Mouse (Mus musculus) midbrain, embryonic 10.5 days (tissue): Measurements from ENCODE around the gene Zfp512b. TPM values are rescaled to one million over a fixed set of nuclear protein-coding genes. Genes with fewer than 3 reads are reported as not detected.

Source experiments
- DNase-seq: peaks from one replicate; pipeline ENCODE4 v3.0.0-alpha.2; 2017; ENCODE audit warnings: low spot score
- H3K27ac ChIP-seq: fragments of 300-500 bp; sonication (generic); replicated peaks from 2 replicates; pipeline ENCODE4 v1.5.1; 2016; ENCODE audit warnings: mild to moderate bottlenecking
- H3K27me3 ChIP-seq: fragments of 300-500 bp; sonication (generic); 2 replicates; pipeline ENCODE4 v1.6.1; 2016; ENCODE audit warnings: low read depth, mild to moderate bottlenecking; ENCODE audit not compliant: poor library complexity, severe bottlenecking
- H3K36me3 ChIP-seq: fragments of 300-500 bp; sonication (generic); 2 replicates; pipeline ENCODE4 v1.6.1; 2016; ENCODE audit warnings: mild to moderate bottlenecking, moderate library complexity
- H3K4me1 ChIP-seq: fragments of 300-500 bp; sonication (generic); 2 replicates; pipeline ENCODE4 v1.6.1; 2016
- H3K4me3 ChIP-seq: fragments of 300-500 bp; sonication (generic); 2 replicates; pipeline ENCODE4 v1.5.1; 2016; ENCODE audit warnings: mild to moderate bottlenecking, moderate library complexity
- H3K9me3 ChIP-seq: fragments of 300-500 bp; sonication (generic); replicated peaks from 2 replicates; pipeline ENCODE4 v1.6.1; 2016; ENCODE audit warnings: mild to moderate bottlenecking
- WGBS: fragments of 180-500 bp; shearing (Covaris S2); methylation state at CpG from one replicate; pipeline ENCODE4 v1.1.7; 2016; 5-methylcytosine and 5-hydroxymethylcytosine counted together
- polyA plus RNA-seq: library from polyadenylated mRNA; unstranded; fragments of >200 nt; fragmentation: Nextera tagmentation; extraction: Ambion mirVana; gene quantifications from 2 replicates; pipeline ENCODE4 v1.2.1, GENCODE M21; 2016

Zfp512b gene
- polyA plus RNA-seq, result 34.6 and 48.0 TPM in 2 replicates

- peak; percentile 75 for DNase-seq
- Histone ChIP-seq H3K9me3 (no peaks in the 10 kb centered on the region), H3K4me1 (peaks cover 35% of the 10 kb centered on the region), H3K36me3 (peaks cover 51% of the 10 kb centered on the region), H3K27ac (peak within 1 kb of the TSS; percentile 94), H3K4me3 (peak within 1 kb of the TSS; percentile 97), H3K27me3 (no peaks in the 10 kb centered on the region)
- WGBS, result 2% methylated on average over 94 of the region's 97 CpGs
Measured at GRCm38 (mm10) chr2:181592231-181593041, at the start of gene Zfp512b. Gene Zfp512b (minus strand): TSS chr2:181592803.

- H3K4me3 ChIP-seq, result no peak overlapping the region
- H3K27ac ChIP-seq, result no peak overlapping the region
- WGBS, result 90% methylated on average over 3 of the region's 3 CpGs
- H3K4me1 ChIP-seq, result no peaks in the 10 kb centered on the region
- DNase-seq, result no peak
- peaks cover 92% of the 10 kb centered on the region for H3K36me3 ChIP-seq
- no peaks in the 10 kb centered on the region for H3K27me3 ChIP-seq
- H3K9me3 ChIP-seq, result no peaks in the 10 kb centered on the region
Measured at GRCm38 (mm10) chr2:181635865-181636264, 43.3 kb upstream of the Zfp512b start.

- peaks cover 86% of the 10 kb centered on the region for H3K36me3 ChIP-seq
- H3K4me1 ChIP-seq, result no peaks in the 10 kb centered on the region
- 94% methylated on average over 6 of the region's 6 CpGs for WGBS
Measured at GRCm38 (mm10) chr2:181632624-181633023, 40.0 kb upstream of the Zfp512b start.

GRCm38 (mm10) chr2:181628471-181628870, 35.9 kb upstream of the Zfp512b start:
- H3K36me3 ChIP-seq, result peaks cover 72% of the 10 kb centered on the region

More at GRCm38 (mm10) chr2:181632624-181633023, 40.0 kb upstream of the Zfp512b start:
- Histone ChIP-seq H3K4me3 (no peak overlapping the region), H3K9me3 (no peaks in the 10 kb centered on the region), H3K27me3 (no peaks in the 10 kb centered on the region), H3K27ac (no peak overlapping the region)
- DNase-seq, result no peak

GRCm38 (mm10) chr2:181623401-181623800, 30.8 kb upstream of the Zfp512b start:
- peak; percentile 14 for DNase-seq
- peaks cover 76% of the 10 kb centered on the region for H3K36me3 ChIP-seq

More at GRCm38 (mm10) chr2:181628471-181628870, 35.9 kb upstream of the Zfp512b start:
- no peak overlapping the region for H3K27ac ChIP-seq
- no peaks in the 10 kb centered on the region for H3K9me3 ChIP-seq
- H3K4me1 ChIP-seq, result no peaks in the 10 kb centered on the region
- H3K27me3 ChIP-seq, result no peaks in the 10 kb centered on the region
- no peak for DNase-seq
- H3K4me3 ChIP-seq, result no peak overlapping the region

GRCm38 (mm10) chr2:181618761-181619495, 26.3 kb upstream of the Zfp512b start:
- Histone ChIP-seq H3K9me3 (no peaks in the 10 kb centered on the region), H3K4me1 (no peaks in the 10 kb centered on the region), H3K27ac (no peak overlapping the region), H3K36me3 (peaks cover 85% of the 10 kb centered on the region), H3K27me3 (no peaks in the 10 kb centered on the region), H3K4me3 (no peak overlapping the region)
- 91% methylated on average over 5 of the region's 5 CpGs for WGBS
- DNase-seq, result no peak

More at GRCm38 (mm10) chr2:181623401-181623800, 30.8 kb upstream of the Zfp512b start:
- H3K27me3 ChIP-seq, result no peaks in the 10 kb centered on the region
- no peaks in the 10 kb centered on the region for H3K4me1 ChIP-seq
- no peaks in the 10 kb centered on the region for H3K9me3 ChIP-seq
- H3K27ac ChIP-seq, result no peak overlapping the region
- H3K4me3 ChIP-seq, result no peak overlapping the region

- Histone ChIP-seq H3K4me1 (peaks cover 44% of the 10 kb centered on the region), H3K27ac (no peak overlapping the region), H3K9me3 (no peaks in the 10 kb centered on the region), H3K4me3 (peak overlapping the region; percentile 94), H3K27me3 (no peaks in the 10 kb centered on the region; the same call in 1 of the 2 replicates), H3K36me3 (peaks cover 8% of the 10 kb centered on the region)
- no peak for DNase-seq
- WGBS, result 75% methylated on average over 4 of the region's 4 CpGs
Measured at GRCm38 (mm10) chr2:181602367-181602766, 9.8 kb upstream of the Zfp512b start.

- no peaks in the 10 kb centered on the region; the same call in 1 of the 2 replicates for H3K27me3 ChIP-seq
- H3K36me3 ChIP-seq, result peaks cover 9% of the 10 kb centered on the region
- WGBS, result 30% methylated on average over 10 of the region's 10 CpGs
- no peaks in the 10 kb centered on the region for H3K9me3 ChIP-seq
- peak overlapping the region; percentile 94 for H3K4me3 ChIP-seq
- H3K27ac ChIP-seq, result peak overlapping the region; percentile 92
- no peak for DNase-seq
- H3K4me1 ChIP-seq, result peaks cover 48% of the 10 kb centered on the region
Measured at GRCm38 (mm10) chr2:181601751-181602145, 9.1 kb upstream of the Zfp512b start.

GRCm38 (mm10) chr2:181600828-181601750, 8.5 kb upstream of the Zfp512b start:
- peak; percentile 96 for DNase-seq
- no peaks in the 10 kb centered on the region; the same call in 1 of the 2 replicates for H3K27me3 ChIP-seq
- peaks cover 15% of the 10 kb centered on the region for H3K36me3 ChIP-seq
- no peaks in the 10 kb centered on the region for H3K9me3 ChIP-seq
- WGBS, result 1% methylated on average over 57 of the region's 57 CpGs
- H3K27ac ChIP-seq, result peak overlapping the region; percentile 92
- peaks cover 48% of the 10 kb centered on the region for H3K4me1 ChIP-seq
- H3K4me3 ChIP-seq, result peak overlapping the region; percentile 94

GRCm38 (mm10) chr2:181600226-181600758, 7.7 kb upstream of the Zfp512b start:
- Histone ChIP-seq H3K36me3 (peaks cover 15% of the 10 kb centered on the region), H3K9me3 (no peaks in the 10 kb centered on the region), H3K27me3 (no peaks in the 10 kb centered on the region; the same call in 1 of the 2 replicates), H3K4me1 (peaks cover 48% of the 10 kb centered on the region), H3K4me3 (peak overlapping the region; percentile 94), H3K27ac (peak overlapping the region; percentile 92)
- 67% methylated on average over 6 of the region's 6 CpGs for WGBS
- DNase-seq, result no peak

- peak within 1 kb of the TSS; percentile 90 for H3K27ac ChIP-seq
- DNase-seq, result peak; percentile 70
- H3K27me3 ChIP-seq, result no peaks in the 10 kb centered on the region; the same call in 1 of the 2 replicates
- peaks cover 48% of the 10 kb centered on the region for H3K4me1 ChIP-seq
- peak within 1 kb of the TSS; percentile 94 for H3K4me3 ChIP-seq
- no peaks in the 10 kb centered on the region for H3K9me3 ChIP-seq
- 2% methylated on average over 71 of the region's 71 CpGs for WGBS
- peaks cover 15% of the 10 kb centered on the region for H3K36me3 ChIP-seq
Measured at GRCm38 (mm10) chr2:181598454-181599351, 6.1 kb upstream of the Zfp512b start, which contains the start of gene Samd10. Gene Samd10 (minus strand): TSS chr2:181599212.
